Mouse (Mus musculus): ENCODE data around the gene D030056L22Rik. TPM values are rescaled to one million over a fixed set of nuclear protein-coding genes. Genes with fewer than 3 reads are reported as not detected.

The D030056L22Rik gene
- polyA plus RNA-seq, 1 experiment from 2014 or later: 61.1 TPM

DNA sequence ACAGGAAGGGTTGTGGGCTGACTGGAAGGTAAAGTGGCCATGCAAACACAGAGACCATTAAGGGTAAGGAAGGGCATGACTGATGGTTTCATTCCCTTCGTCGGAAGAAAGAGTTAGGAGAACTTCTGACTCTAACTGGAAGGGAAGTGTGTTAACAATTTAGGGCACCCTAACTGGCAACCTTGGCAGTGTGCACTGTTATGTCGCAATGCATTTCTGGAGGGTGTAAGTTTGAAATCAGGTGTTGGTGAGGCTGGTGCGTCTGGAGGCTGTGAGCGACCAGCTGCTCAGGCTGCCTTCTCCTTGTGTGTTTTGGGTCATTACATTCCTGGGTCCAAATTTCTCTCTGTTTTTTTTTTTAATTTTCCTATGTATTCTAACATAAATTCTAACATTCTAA is 31.0 kb downstream of the D030056L22Rik start:
- H3K27ac ChIP-seq: no peak overlapping the region
- no peaks in the 10 kb centered on the region for H3K27me3 ChIP-seq
- no peaks in the 10 kb centered on the region for H3K36me3 ChIP-seq
- H3K9ac ChIP-seq: no peak overlapping the region
- 90% methylated on average over 5 of the region's 5 CpGs for WGBS
- ATAC-seq (ENCODE audit: low FRiP score): no peak
- H3K4me3 ChIP-seq: no peak overlapping the region
- H3K9me3 ChIP-seq: no peaks in the 10 kb centered on the region
- no peak overlapping the region for H3K4me2 ChIP-seq
- H3K4me1 ChIP-seq (replicated peaks): no peaks in the 10 kb centered on the region

DNA sequence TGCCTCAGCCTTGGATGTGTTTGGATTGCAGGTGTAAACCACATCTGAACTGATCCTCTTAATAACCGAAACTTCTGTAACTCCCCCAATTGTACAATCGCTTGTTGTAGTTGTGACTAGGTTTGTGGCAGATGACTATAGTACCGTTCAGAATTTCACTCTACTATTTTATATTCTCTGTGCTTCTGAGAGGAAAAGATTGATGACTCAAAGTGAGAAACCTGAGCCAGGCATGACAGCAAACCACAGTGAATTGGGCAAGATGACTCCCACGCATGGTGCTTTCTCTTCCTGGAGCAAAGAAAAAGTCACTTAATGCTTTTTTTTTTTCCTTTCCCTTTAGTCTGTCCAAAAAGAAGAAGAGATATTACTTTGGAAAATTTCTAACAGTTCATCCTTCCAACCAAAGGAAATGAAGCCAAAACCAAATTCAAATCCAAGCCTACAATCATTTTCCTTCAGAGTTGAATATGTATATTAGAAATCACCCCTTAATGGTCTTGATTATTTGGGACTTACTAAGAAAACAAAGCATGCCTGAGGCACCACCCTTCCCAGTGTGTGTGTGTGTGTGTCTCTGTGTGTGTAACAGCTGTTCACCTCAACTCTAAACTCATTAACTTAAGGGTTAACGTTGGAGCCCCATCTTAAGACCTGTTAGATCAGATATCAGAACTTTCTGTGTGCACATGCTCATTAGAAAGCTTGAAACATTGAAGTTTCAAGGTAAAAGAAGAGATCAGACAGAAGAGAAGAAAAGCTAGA is 33.8 kb downstream of the D030056L22Rik start:
- H3K27me3 ChIP-seq: peaks cover 19% of the 10 kb centered on the region
- H3K4me3 ChIP-seq: no peak overlapping the region
- ATAC-seq (ENCODE audit: low FRiP score): no peak
- H3K9ac ChIP-seq: no peak overlapping the region
- no peaks in the 10 kb centered on the region for H3K9me3 ChIP-seq
- no peaks in the 10 kb centered on the region for H3K36me3 ChIP-seq
- H3K4me2 ChIP-seq: no peak overlapping the region
- H3K4me1 ChIP-seq (replicated peaks): peaks cover 8% of the 10 kb centered on the region
- 93% methylated on average over 5 of the region's 5 CpGs for WGBS
- no peak overlapping the region for H3K27ac ChIP-seq

DNA sequence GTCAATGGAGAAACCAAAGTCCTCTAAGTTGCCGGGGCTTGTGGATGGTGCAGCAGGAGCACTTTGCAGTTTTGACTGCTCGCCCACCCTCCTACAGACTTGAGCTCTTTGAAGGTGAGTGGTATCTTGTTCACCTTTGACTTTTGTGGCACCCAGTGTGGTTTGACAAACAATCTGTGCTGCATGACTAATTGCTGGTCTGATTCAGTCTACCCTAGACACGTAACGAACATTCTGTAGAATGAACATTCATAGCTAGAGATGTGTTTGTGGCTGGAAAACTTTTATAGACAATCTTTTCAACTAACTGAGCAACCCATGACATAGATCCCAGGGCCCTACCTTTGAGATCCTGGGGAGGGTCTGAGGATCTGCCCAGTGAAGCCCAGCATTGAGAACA is 34.4 kb downstream of the D030056L22Rik start:
- peaks cover 19% of the 10 kb centered on the region for H3K27me3 ChIP-seq
- 93% methylated on average over 4 of the region's 4 CpGs for WGBS
- H3K4me3 ChIP-seq: no peak overlapping the region
- no peaks in the 10 kb centered on the region for H3K9me3 ChIP-seq
- no peak overlapping the region for H3K27ac ChIP-seq
- no peak overlapping the region for H3K9ac ChIP-seq
- peaks cover 8% of the 10 kb centered on the region for H3K4me1 ChIP-seq (replicated peaks)
- ATAC-seq (ENCODE audit: low FRiP score): no peak
- no peaks in the 10 kb centered on the region for H3K36me3 ChIP-seq
- H3K4me2 ChIP-seq: no peak overlapping the region

DNA sequence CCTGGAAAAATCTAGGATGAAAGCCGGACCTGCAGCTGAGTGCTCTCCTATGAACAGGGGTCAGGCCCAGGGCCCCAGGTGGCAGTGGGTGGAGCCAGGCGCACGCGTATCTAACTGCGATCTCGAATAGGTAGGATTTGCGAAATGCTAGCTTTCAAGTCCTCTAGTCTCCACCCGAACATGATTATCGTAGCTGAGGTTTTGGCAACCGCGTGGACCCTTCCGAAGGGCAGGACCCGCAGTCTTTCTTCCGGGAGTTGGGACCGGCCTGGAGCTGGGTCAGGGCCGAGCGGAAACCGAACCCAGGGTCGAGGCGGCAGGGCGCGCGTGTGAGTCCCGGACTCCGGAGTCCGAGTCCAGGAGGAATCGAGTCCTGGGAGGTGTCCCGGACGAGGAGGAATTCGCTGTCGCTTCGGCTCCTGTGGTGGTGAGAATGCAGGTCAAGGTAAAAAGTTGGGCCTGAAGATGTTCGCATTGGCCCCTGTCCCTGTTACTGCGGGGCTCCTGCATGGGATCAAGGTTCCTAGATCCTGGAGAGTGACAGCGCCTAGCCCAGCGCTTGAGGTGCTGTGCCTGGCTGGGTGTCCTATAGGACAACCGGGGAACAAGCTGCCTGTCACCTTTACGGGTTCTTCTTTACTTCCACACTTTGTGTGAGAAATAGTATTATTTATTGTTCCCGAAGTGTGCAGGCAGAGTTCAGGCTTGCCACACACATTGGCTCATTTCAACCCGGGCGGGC is 36.8 kb downstream of the D030056L22Rik start, which contains the start of gene Trpm6:
TSS of gene Trpm6 (plus strand) at position 386 of the 742 bp plus-strand sequence.
- no peaks in the 10 kb centered on the region for H3K9me3 ChIP-seq
- peak within 1 kb of the TSS; percentile 40 for H3K4me3 ChIP-seq
- whole genome bisulfite sequencing: 8% methylated on average over 41 of the region's 41 CpGs
- peaks cover 19% of the 10 kb centered on the region for H3K27me3 ChIP-seq
- H3K4me2 ChIP-seq: peak within 1 kb of the TSS; percentile 71
- peaks cover 8% of the 10 kb centered on the region for H3K4me1 ChIP-seq (replicated peaks)
- no peak for ATAC-seq (ENCODE audit: low FRiP score)
- no peaks in the 10 kb centered on the region for H3K36me3 ChIP-seq
- 0 out of 2 replicates have a peak within 1 kb of the TSS, but pooled peaks have one; percentile 62 for H3K9ac ChIP-seq
- H3K27ac ChIP-seq: no peak within 1 kb of the TSS

DNA sequence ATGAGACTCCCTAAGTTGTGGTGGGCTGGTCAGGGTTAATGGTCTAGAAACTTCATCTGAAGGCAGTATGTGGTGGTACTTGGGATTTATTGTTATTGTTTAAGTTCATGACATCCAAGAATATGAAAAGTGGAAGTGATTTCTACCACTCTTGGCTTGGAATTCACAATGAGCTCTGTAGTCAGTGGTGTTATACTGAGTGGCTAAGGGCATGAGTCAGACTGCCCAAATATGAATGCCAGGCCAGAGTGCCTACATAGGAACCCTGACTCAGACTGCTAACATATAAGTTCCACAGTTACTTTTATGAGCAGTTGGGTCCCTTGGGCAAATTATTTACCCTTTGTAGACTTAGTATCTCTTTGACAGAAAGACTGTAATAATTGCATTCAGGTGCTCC is 44.2 kb downstream of the D030056L22Rik start:
- Histone ChIP-seq H3K4me2 (no peak overlapping the region), H3K27ac (no peak overlapping the region), H3K4me3 (no peak overlapping the region), H3K9ac (no peak overlapping the region), H3K9me3 (no peaks in the 10 kb centered on the region), H3K27me3 (no peaks in the 10 kb centered on the region), H3K36me3 (no peaks in the 10 kb centered on the region), H3K4me1 (replicated peaks) (no peaks in the 10 kb centered on the region)
- no peak for ATAC-seq (ENCODE audit: low FRiP score)

DNA sequence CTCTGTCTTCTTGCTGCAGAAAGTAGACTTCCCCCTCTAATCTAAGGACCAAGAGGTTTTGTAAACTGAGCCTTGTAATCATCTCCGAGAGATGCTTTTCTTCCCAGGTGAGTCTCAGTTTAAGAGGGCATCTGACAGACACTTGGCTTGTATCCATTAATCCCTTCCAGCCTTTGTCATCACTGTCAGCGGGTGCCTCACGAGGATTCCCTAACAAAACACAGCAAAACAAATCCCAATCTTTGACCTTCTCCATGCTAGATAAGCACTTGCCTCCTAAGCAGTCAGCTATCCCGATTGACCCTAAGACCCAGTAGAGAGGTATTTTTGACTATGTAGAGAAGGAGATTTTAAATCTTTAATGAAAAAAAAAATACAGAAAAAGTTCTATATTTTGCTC is 44.7 kb downstream of the D030056L22Rik start:
- Histone ChIP-seq H3K9ac (no peak overlapping the region), H3K27me3 (no peaks in the 10 kb centered on the region), H3K27ac (no peak overlapping the region), H3K9me3 (no peaks in the 10 kb centered on the region), H3K4me1 (replicated peaks) (no peaks in the 10 kb centered on the region), H3K4me2 (no peak overlapping the region), H3K36me3 (no peaks in the 10 kb centered on the region), H3K4me3 (no peak overlapping the region)
- no peak for ATAC-seq (ENCODE audit: low FRiP score)
- WGBS: 57% methylated on average over 4 of the region's 4 CpGs

DNA sequence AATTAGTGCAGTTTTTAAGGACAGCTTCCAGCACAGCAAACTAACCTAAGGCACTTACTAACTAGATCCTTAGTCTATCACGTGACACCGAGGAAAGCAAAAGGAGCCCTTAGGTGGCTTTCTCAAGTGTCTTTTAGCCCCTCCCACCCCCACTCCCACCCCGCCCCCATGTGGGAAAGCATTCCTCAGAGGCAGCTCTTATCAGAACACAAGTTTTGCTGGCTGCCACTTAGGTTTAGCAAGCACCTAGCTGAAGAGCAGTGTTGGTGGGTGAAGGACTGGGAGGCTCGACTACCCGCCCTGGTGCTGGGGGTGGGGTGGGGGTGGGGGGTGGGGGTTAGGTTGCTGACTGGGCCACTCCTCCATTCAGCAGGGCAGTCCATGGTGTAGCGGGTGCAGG is 45.3 kb downstream of the D030056L22Rik start:
- H3K4me3 ChIP-seq: no peak overlapping the region
- no peak overlapping the region for H3K9ac ChIP-seq
- H3K27ac ChIP-seq: no peak overlapping the region
- H3K27me3 ChIP-seq: no peaks in the 10 kb centered on the region
- H3K4me2 ChIP-seq: no peak overlapping the region
- no peaks in the 10 kb centered on the region for H3K4me1 ChIP-seq (replicated peaks)
- ATAC-seq (ENCODE audit: low FRiP score): no peak
- H3K36me3 ChIP-seq: no peaks in the 10 kb centered on the region
- no peaks in the 10 kb centered on the region for H3K9me3 ChIP-seq
- 49% methylated on average over 6 of the region's 6 CpGs for WGBS

DNA sequence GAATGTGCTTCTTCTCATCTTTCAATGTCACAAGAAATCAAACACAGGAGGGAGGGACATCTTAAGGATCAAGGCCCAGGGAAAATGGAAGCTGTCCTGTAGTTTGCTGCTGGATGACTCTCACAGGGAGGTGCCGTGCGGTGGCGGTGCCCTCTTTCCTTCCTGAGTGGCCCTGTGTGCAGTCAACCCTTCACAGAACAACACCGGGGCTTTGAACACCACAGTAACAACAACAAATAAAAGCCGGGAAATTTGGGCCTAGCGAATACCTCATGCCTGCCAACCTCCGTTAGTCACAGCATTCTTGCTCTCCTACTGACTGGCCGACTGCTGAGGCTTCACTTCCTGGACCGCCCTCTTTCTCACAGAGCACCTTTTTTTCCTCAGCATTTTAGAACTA is 45.9 kb downstream of the D030056L22Rik start:
- no peak for ATAC-seq (ENCODE audit: low FRiP score)
- 43% methylated on average over 9 of the region's 9 CpGs for WGBS
- Histone ChIP-seq H3K27me3 (no peaks in the 10 kb centered on the region), H3K27ac (no peak overlapping the region), H3K4me2 (no peak overlapping the region), H3K4me1 (replicated peaks) (no peaks in the 10 kb centered on the region), H3K36me3 (no peaks in the 10 kb centered on the region), H3K9ac (no peak overlapping the region), H3K9me3 (no peaks in the 10 kb centered on the region), H3K4me3 (no peak overlapping the region)

DNA sequence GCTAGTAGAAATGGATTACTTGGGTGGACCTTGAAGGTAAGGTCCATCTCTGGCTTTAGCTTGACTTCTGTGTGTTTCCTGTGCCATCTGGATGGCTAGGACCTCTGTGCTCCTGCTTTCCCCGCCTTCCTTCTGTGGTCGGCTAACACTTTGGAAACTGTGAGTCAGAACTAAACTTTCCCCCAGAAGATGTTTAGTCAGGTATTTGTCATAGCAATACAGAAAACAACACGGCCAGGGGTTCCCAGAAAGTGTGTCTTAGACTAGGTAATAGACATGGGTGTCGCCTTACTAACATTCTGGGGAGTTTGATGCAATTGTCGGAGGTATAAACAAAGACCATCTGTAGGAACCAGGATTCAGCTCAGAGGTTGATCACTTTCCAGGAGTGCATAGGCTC is 53.4 kb downstream of the D030056L22Rik start:
- no peak overlapping the region for H3K4me2 ChIP-seq
- no peaks in the 10 kb centered on the region for H3K36me3 ChIP-seq
- H3K4me1 ChIP-seq (replicated peaks): no peaks in the 10 kb centered on the region
- no peak for ATAC-seq (ENCODE audit: low FRiP score)
- H3K9ac ChIP-seq: no peak overlapping the region
- WGBS: 82% methylated on average over 5 of the region's 5 CpGs
- H3K27me3 ChIP-seq: no peaks in the 10 kb centered on the region
- no peak overlapping the region for H3K4me3 ChIP-seq
- no peaks in the 10 kb centered on the region for H3K9me3 ChIP-seq
- H3K27ac ChIP-seq: no peak overlapping the region

Other genes with a start within 250 kb of the D030056L22Rik start
- gene Ostf1, start 81.4 kb upstream of the D030056L22Rik start, polyA plus RNA-seq (2015; fragmentation: Nextera tagmentation; extraction: Ambion mirVana): 45.9 and 54.5 TPM in 2 replicates
- gene Nmrk1, start 81.2 kb upstream of the D030056L22Rik start, polyA plus RNA-seq (2015; fragmentation: Nextera tagmentation; extraction: Ambion mirVana): 8.5 and 9.8 TPM in 2 replicates
- gene Carnmt1, start 42.4 kb upstream of the D030056L22Rik start, polyA plus RNA-seq (2015; fragmentation: Nextera tagmentation; extraction: Ambion mirVana): 15.2 and 15.8 TPM in 2 replicates
- 0.25 and 0.30 TPM in 2 replicates for gene Trpm6, start 36.8 kb downstream of the D030056L22Rik start, polyA plus RNA-seq (2015; fragmentation: Nextera tagmentation; extraction: Ambion mirVana)